Mouse (Mus musculus): ENCODE data around the gene Ccnyl1.

- TF ChIP-seq POLR2A (IDR thresholded peaks at IDR 0.05; ENCODE audit: low read depth, low read length), result no peak
- TF ChIP-seq USF1 (IDR thresholded peaks at IDR 0.05; ENCODE audit: low read depth, low read length), result no peak
- TF ChIP-seq NELFE (IDR thresholded peaks at IDR 0.05; ENCODE audit: low read depth, low read length), result no peak
- no peak for TF ChIP-seq CTCF (conservative IDR thresholded peaks at IDR 0.05 in 1 of 2, IDR thresholded peaks at IDR 0.05 in 1 of 2; ENCODE audit: low read depth in 2 of 2, low read length in 2 of 2)
- TF ChIP-seq ELF1 (IDR thresholded peaks at IDR 0.05; ENCODE audit: low read depth, low read length), result no peak
- no peak for TF ChIP-seq TBP (conservative IDR thresholded peaks at IDR 0.05; ENCODE audit: low read depth, low read length)
- TF ChIP-seq ZC3H11A (IDR thresholded peaks at IDR 0.05; ENCODE audit: low read depth, low read length), result no peak
- no peak for TF ChIP-seq EP300 (IDR thresholded peaks at IDR 0.05; ENCODE audit: low read length)
- no peak for TF ChIP-seq RCOR1 (conservative IDR thresholded peaks at IDR 0.05; ENCODE audit: low read depth, low read length)
These were observed 44.8 kb downstream of the Ccnyl1 start for GRCm38 (mm10) chr1:64734771-64735750.
